In genomic region chr11:75781919-75782318, GRCm38 (mm10) we compare ENCODE assay signal across 8 mouse cellular contexts. TPM values are rescaled to one million over a fixed set of nuclear protein-coding genes. Genes with fewer than 3 reads are reported as not detected.
DNase-seq lines count a peak whose midpoint lies in the region; TF ChIP-seq lines count a peak whose summit lies in the region.

No protein-coding gene starts in this region.

- 0 out of 2 replicates have a peak overlapping the region, but pooled peaks have one; percentile 7 for H3K9ac ChIP-seq in MEL (ENCODE audit: control insufficient read depth, low read depth, low read length, poor library complexity, severe bottlenecking)

- H3K36me3 ChIP-seq in MEL (ENCODE audit: control insufficient read depth in 1 of 2, insufficient read depth in 2 of 2, low read length in 2 of 2): no peaks in the 10 kb centered on the region

- no peaks in the 10 kb centered on the region; a peak in 1 of 4 replicates for H3K27me3 ChIP-seq in MEL (ENCODE audit: control insufficient read depth in 1 of 2, insufficient read depth in 2 of 2, low read length in 2 of 2)

- no peaks in the 10 kb centered on the region for H3K9me3 ChIP-seq in MEL (replicated peaks; ENCODE audit: insufficient read depth, low read length)

- H3K79me2 ChIP-seq in MEL (ENCODE audit: control insufficient read depth, insufficient read depth, low read length, poor library complexity): no peaks in the 10 kb centered on the region

- H3K4me1 ChIP-seq in MEL (ENCODE audit: control insufficient read depth in 1 of 2, insufficient read depth in 2 of 2, low read length in 2 of 2): no peaks in the 10 kb centered on the region

- DNase-seq in 3134 (ENCODE audit: extremely low read depth, insufficient read length, low spot score): peak; percentile 38
- DNase-seq in MEL (ENCODE audit: low read depth, low spot score): peak; percentile 66
- DNase-seq in cerebellum, postnatal 10 days: peak; percentile 88 to 91
- DNase-seq in gastrocnemius, adult 8-10 months (ENCODE audit: low spot score in 2 of 2): peak; percentile 42 to 48
- peak; percentile 78 to 85 for DNase-seq in kidney, adult 8-10 months
- peak; percentile 65 to 73 for DNase-seq in lung, adult 18-20 months
- peak; percentile 65 for DNase-seq in ovary, postnatal 36 days (ENCODE audit: low spot score)
- DNase-seq in yolk sac, embryonic 10.5 days (ENCODE audit: low spot score): peak; percentile 44

- peak; percentile 75 to 96 (median 91) for TF ChIP-seq CTCF in MEL (IDR thresholded peaks at IDR 0.05 in 2 of 3, conservative IDR thresholded peaks at IDR 0.05 in 1 of 3; ENCODE audit: control insufficient read depth in 1 of 3, insufficient read depth in 1 of 3, low read depth in 2 of 3, low read length in 3 of 3, poor library complexity in 1 of 3, severe bottlenecking in 1 of 3)

- no peak overlapping the region for H3K27ac ChIP-seq in MEL (ENCODE audit: control insufficient read depth, low read depth, low read length)

- TF ChIP-seq EP300 in MEL (IDR thresholded peaks at IDR 0.05; ENCODE audit: low read depth in 1 of 2, low read length in 2 of 2): no peak

- TF ChIP-seq POLR2A in MEL (IDR thresholded peaks at IDR 0.05; ENCODE audit: control insufficient read depth in 1 of 2, insufficient read depth in 1 of 2, low read depth in 1 of 2, low read length in 2 of 2, poor library complexity in 1 of 2): no peak

- TF ChIP-seq RAD21 in MEL (IDR thresholded peaks at IDR 0.05; ENCODE audit: low read depth, low read length): peak; percentile 98

- H3K4me3 ChIP-seq in MEL (ENCODE audit: control insufficient read depth in 1 of 2, insufficient read depth in 1 of 2, low read depth in 2 of 2, low read length in 2 of 2): no peak overlapping the region

TF ChIP-seq in MEL, 35 proteins besides CTCF, POLR2A, EP300 and RAD21:
- peak; percentile 97 for TF ChIP-seq SMC3 (IDR thresholded peaks at IDR 0.05; ENCODE audit: low read depth, low read length)
- no peak for TF ChIP-seq ZNF384 (IDR thresholded peaks at IDR 0.05; ENCODE audit: low read depth, low read length)
- no peak for TF ChIP-seq ZMIZ1 (IDR thresholded peaks at IDR 0.05; ENCODE audit: low read depth, low read length)
- TF ChIP-seq TCF12 (IDR thresholded peaks at IDR 0.05; ENCODE audit: low read depth, low read length): 0 out of 2 replicates have a peak, but pooled peaks have one; percentile 19
- TF ChIP-seq SIN3A (IDR thresholded peaks at IDR 0.05; ENCODE audit: low read length): 0 out of 2 replicates have a peak, but pooled peaks have one; percentile 23
- peak; percentile 95 for TF ChIP-seq ZC3H11A (IDR thresholded peaks at IDR 0.05; ENCODE audit: low read depth, low read length)

RNA-seq across cellular contexts. Expression of gene Doc2b, which starts 13.9 kb away (rescaled TPM):
- not detected in 2 replicates for total RNA-seq in MEL (2012; rRNA removed)
- polyA plus RNA-seq in MEL (2012; ENCODE audit: insufficient read depth in 1 of 2, insufficient read length in 2 of 2, low read depth in 1 of 2, low replicate concordance in 2 of 2, missing spikeins in 1 of 2): not detected
- 1 to 10 TPM in 2 of 4 experiments, under 1 TPM in 2; 0.41 to 1.4 (median 0.78) TPM for total RNA-seq in gastrocnemius, adult 8-10 months (2022)

RNA-seq across cellular contexts. Expression of gene Ywhae, which starts 49.2 kb away (rescaled TPM):
- 303 and 356 TPM in 2 replicates for total RNA-seq in MEL (2012; rRNA removed)
- 100 to 1,000 TPM; 755 to 855 TPM for polyA plus RNA-seq in MEL (2012; ENCODE audit: insufficient read depth in 1 of 2, insufficient read length in 2 of 2, low read depth in 1 of 2, low replicate concordance in 2 of 2, missing spikeins in 1 of 2)
- 100 to 1,000 TPM; 440 to 558 (median 522) TPM for total RNA-seq in gastrocnemius, adult 8-10 months (2022)

Comparison
In these comparisons a context has a peak if more than half of its experiments do, and no peak if none do; other contexts are left out.
1. DNase-seq: peak in every context shown above with its lines; median percentile 90 in cerebellum, postnatal 10 days; 82 in kidney, adult 8-10 months; 69 in lung, adult 18-20 months; 66 in MEL; 65 in ovary, postnatal 36 days; 45 in gastrocnemius, adult 8-10 months; 44 in yolk sac, embryonic 10.5 days; 38 in 3134.